Mouse (Mus musculus) common myeloid progenitor, adult 5-6 weeks (primary cell): Measurements from ENCODE around the gene Ablim2. TPM values are rescaled to one million over a fixed set of nuclear protein-coding genes. Genes with fewer than 3 reads are reported as not detected.

Experiments
- ATAC-seq: replicated peaks from 2 replicates; pipeline ENCODE4 v1.8.0; 2016; ENCODE audit warnings: low read depth, mild to moderate bottlenecking, moderate TSS enrichment, inconsistent platforms; ENCODE audit not compliant: poor library complexity, severe bottlenecking
- total RNA-seq: library from RNA; stranded (forward); fragments of 200-1000, 187-1606 nt; gene quantifications from 2 replicates; pipeline ENCODE4 v1.2.3, GENCODE M21; 2017

Gene Ablim2
- total RNA-seq, 1 experiment from 2014 or later: not detected

- ATAC-seq: no peak
These were observed 47.0 kb downstream of the Ablim2 start for GRCm38 (mm10) chr5:35804685-35805084.

DNA sequence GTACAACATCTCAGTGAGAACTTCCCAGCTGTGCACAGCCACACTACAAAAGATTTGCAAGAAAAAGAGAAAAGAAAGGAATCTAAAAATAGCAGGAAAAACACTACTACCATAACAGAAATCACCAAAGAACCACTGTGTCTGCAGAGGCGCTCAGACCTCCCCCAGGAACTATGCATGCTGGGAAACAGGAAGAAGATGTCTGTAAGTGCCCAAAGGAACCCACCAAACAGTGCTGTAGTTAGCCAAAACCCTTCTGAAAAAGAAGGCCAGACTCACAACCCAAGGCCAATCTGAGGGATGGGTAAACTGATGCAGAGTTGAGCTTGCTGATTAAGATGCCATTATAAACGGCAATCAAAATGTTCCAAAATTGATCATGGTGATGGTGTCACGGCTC is 47.5 kb downstream of the Ablim2 start:
- ATAC-seq: no peak

GRCm38 (mm10) chr5:35807018-35807417 is 49.3 kb downstream of the Ablim2 start:
- ATAC-seq: no peak

DNA sequence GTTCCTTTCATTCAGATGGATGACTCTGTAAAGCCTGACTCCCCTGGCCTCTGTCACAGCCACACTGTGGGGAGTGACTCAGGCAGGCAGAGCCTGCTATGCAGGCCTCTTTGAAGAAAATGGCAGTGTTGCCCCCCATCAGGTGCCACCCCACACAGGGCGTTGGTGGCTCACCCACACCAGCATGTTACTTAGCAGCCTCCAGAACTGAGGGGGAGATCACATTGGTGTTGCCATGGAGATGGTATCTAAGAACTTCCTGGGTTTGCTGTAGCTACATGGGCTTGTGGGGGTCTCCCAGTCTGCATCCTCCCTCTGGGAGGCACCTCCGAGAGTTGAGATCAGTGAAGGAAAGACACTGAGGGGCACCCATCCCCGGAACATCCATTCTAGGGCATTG is 52.8 kb downstream of the Ablim2 start:
- ATAC-seq: no peak

GRCm38 (mm10) chr5:35811639-35812295 is 54.1 kb downstream of the Ablim2 start:
- peak; percentile 76 for ATAC-seq

DNA sequence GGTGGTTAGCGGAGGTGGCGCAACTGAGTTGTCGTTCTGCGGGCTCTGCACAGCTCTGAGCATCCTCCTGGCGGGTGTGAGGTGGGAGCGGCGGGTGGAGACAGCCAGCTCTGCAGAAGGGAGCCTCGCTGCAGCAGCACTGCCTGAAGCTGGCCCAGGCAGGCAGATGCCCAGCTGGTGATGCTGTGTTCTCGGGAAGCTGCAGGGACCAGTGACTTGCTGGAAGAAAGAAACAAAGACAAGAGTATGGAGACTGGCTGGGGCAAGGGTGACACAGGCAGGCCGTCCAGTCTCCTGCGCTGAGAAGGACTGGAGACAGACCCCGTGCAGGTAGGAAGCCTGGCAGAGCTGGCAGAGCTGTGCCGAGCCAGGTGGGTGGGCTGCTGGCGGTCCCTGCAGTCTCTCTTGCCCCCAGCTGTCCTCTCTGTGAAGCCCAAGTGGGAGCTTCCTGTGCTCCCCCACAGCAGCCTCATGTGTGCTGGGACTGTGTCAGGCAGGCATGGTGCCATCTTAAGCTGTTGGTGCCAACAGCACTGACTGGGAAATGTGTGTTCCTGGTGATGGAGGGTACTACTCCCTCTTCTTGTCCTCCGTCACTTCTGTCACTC is 56.8 kb downstream of the Ablim2 start:
- no peak for ATAC-seq

DNA sequence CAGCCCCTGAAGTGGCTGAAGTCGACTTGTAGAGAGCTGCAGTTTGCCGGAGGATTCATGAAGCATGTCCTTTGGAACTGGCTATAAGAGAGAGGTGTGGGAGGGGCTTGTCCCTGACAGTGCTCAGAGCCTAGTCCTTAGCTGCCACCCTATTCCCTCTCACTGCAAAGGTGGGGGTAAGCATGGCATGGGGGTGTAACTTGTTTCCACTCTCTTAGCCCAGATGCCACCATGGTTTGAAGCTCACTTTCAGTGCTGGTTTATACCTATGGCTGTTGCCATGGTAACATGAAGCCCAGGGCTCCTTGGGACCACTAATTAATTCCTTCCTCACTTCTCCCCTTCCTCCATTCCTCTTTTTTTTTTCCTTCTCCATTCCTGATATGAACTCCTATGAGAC is 57.4 kb downstream of the Ablim2 start:
- ATAC-seq: no peak

DNA sequence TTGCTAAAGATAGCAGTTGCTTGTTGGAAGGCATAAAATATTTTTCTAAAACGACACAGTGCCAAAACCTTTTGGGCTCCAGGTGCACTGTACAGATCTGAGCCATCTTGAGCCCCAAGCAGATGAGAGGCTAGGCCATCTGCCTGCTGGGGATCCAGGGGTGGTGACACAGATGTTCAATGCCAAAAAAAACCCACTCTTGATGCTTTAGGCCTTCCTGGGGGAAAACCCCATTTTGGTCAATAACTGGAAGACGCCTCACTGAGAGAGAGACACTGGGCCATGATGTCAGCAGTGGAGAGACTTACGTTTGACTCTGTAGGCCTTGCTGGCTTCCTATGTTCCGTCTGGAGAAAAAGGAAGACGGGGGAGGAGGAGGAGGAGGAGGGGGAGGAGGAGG is 59.6 kb downstream of the Ablim2 start:
- ATAC-seq: no peak

- no peak for ATAC-seq
These were observed 60.2 kb downstream of the Ablim2 start for GRCm38 (mm10) chr5:35817882-35818281.

DNA sequence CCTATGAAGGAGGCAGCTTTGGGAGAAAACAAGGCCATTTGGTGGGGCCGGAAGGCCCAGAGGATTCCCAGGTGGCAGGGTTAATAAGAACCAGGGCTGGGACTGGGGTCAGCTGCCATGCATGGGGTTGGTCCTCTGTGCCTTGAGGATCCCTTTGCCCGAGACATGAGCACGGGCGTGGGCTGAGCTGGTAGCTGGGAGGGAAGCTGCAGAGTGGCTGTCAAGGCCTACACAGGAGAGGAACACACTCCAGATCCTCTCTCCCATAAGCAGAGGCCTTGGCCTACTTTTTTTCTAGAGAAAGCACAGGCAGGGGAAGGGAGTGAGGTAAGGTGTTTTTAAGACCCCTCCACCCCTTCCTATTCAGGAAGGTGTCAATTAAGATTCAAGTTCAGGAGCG is 65.0 kb downstream of the Ablim2 start:
- ATAC-seq: no peak

DNA sequence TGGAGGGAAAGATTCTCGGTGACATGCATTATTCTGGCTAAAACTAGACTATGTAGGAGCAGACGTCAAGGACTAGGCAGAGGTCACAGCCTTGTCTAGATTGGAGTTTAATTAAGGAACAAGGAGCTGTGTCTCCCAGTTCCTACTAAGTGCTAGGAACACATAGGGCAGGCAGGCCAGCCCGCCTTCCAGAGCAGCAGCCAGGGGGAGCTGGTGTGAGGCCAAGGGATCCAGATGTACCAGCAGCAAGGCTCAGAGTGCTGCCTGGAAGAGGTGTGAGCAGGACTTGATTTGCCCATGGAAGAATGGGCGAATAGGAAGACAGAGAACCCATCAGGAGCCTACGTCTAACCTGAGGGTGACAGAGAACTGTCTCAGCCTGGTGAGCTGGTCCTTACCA is 68.8 kb downstream of the Ablim2 start:
- ATAC-seq: no peak

DNA sequence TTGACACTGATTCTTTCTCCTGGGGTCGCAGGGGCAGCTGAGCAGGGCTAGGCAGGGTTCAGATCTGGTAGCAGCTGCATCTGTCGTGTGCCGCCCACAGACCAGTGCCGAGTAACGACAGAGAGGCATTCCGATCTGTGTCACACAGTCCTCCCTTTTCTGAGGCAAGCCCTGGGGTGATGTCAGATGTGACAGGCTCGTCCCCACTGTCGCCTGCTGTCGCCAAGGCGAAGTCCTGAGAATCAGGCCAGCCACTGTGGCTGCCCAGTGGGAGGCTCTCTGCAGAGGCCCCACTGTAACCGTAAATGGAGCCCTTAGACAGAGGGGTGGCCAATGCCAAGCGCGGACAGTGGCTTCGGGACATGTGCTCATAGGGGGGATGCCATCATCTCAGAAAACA is 69.4 kb downstream of the Ablim2 start:
- ATAC-seq: no peak

GRCm38 (mm10) chr5:35827856-35828255 is 70.2 kb downstream of the Ablim2 start:
- no peak for ATAC-seq

GRCm38 (mm10) chr5:35830101-35830500 is 72.4 kb downstream of the Ablim2 start:
- no peak for ATAC-seq

GRCm38 (mm10) chr5:35833881-35834280 is 76.2 kb downstream of the Ablim2 start:
- ATAC-seq: no peak

DNA sequence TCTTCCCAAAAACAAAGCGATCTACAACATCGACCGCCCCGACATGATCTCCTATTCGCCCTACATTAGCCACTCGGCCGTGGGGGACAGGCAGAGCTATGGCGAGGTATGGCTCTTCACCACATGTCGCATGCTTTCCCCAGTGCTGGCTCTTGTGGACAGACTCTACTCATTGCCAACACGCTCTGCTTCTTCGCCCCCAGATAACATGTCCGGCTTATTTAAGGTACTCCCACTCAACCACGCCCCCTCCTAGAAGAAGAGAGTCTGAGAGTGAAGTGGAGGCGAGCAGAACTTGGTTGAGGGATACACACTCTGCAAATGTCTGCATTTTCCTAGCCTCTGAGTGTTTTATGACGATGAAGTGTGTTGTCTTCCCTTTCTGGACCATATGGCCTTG is 79.3 kb downstream of the Ablim2 start:
- ATAC-seq: no peak

- ATAC-seq: peak; percentile 73
These were observed 81.6 kb downstream of the Ablim2 start for GRCm38 (mm10) chr5:35839262-35839661.

DNA sequence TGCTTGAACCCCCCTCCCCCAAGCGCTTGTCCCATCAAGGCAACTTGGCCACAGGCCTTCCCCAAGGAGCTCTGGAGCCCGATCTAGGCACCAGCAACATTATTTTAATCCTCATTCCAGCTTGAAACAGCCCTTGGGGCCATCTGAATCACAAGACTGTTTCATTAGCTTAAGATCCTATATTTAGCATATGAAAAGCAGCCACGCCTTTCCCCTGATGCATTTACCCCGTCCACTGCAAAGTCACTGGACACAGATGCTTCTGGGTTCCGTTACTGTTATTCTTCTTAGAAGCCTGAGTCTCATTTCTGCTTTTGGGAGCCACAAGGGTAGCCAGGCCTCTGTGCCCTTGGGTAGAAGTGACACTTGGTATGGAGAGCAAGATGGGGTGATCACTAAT is 93.8 kb downstream of the Ablim2 start:
- no peak for ATAC-seq

DNA sequence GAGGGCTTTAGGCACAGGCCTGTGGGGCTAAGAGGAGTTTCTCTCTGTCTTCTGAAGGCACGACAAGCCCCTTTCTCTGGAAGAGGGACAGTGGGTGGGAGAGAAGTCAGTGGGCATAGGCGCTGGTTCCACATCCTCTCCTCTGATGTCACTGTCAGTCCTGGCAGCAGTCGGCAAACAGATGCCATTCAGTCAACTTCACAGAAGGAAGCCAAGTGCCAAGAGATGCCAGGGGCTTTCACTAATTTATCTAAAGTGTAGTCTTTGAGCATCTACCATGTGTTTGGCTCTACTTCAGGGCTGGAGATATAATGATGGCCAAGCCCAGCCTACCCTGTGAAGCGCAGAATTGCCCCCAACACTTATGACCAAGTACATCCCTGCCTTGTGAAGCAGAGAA is 95.8 kb downstream of the Ablim2 start:
- ATAC-seq: no peak

- ATAC-seq: no peak
These were observed 98.6 kb downstream of the Ablim2 start for GRCm38 (mm10) chr5:35856245-35856644.

DNA sequence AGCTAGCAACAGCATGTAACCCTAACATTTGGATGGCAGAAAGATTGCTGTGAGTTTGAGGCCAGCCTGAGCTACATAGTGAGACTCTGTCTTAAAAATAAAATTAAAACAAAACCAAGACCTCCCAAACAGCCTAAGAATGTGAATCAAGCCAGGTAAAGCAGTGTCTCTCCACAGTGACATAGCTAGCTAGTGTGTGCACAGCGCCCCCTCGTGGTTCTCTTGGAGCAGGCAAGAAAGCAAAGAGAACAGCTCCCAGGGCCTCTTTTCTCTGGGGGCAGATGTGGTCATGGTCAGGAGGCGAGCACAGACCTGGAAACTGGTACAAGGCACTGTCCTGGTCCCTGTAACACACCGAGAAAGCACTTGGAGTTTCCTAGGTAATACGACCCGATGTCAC is 100.4 kb downstream of the Ablim2 start:
- ATAC-seq: peak; percentile 80

DNA sequence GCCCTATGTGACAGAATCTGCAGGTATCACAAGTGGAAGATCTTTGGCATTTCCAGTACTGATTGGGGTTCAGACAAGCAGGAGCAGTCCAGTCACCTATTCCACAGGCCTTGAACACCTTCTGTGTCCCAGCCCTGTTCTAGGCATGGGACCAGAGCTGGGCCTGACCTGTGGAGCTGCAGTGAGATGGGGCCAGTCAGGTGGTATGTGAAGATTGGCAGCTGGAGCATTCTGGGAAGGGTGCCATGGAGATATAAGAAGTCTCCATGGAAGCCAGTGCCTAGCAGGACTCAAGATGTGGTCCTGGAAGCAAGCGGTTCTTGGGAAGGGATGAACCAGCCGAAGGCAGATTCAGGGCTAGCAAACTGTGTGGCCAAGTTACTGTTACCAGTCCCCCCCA is 103.8 kb downstream of the Ablim2 start:
- ATAC-seq: no peak
